Mouse (Mus musculus) v-Abl transformed pro-B cells (cell line): Measurements from ENCODE around the gene Eif3a.

Source experiments
- in situ Hi-C, 2 experiments: fragments of 400-800 bp; cut with MboI; formaldehyde crosslinking; loops; one replicate each; pipeline ENCODE4 v1.15.1; 2025; ENCODE audit not compliant: unreplicated experiment in 2 of 2

Eif3a gene

GRCm38 (mm10) chr19:60790551-60791161 is at the start of gene Eif3a:
Gene Eif3a (minus strand): TSS chr19:60790658.
- in situ Hi-C loops = no loop called here

- in situ Hi-C loops = loop anchor here (5.0 kb wide), 1 partner anchor 250 kb away; no protein-coding TSS in a partner anchor
Observed at GRCm38 (mm10) chr19:60837747-60838146, 47.3 kb upstream of the Eif3a start.

- in situ Hi-C loops = no loop called here
Observed at GRCm38 (mm10) chr19:60818677-60819076, 28.2 kb upstream of the Eif3a start.

- in situ Hi-C loops = no loop called here
Observed at GRCm38 (mm10) chr19:60813133-60813532, 22.7 kb upstream of the Eif3a start.

- in situ Hi-C loops = no loop called here
Observed at GRCm38 (mm10) chr19:60812036-60812389, 21.6 kb upstream of the Eif3a start.

GRCm38 (mm10) chr19:60811098-60812035 is 20.9 kb upstream of the Eif3a start, which contains the start of gene Fam45a:
Gene Fam45a (plus strand): TSS chr19:60811585.
- in situ Hi-C loops = no loop called here

GRCm38 (mm10) chr19:60809927-60810326 is 19.5 kb upstream of the Eif3a start:
- in situ Hi-C loops = no loop called here

- in situ Hi-C loops = no loop called here
Observed at GRCm38 (mm10) chr19:60804903-60805302, 14.4 kb upstream of the Eif3a start.

GRCm38 (mm10) chr19:60799867-60800569 is 9.6 kb upstream of the Eif3a start:
- in situ Hi-C loops = no loop called here

GRCm38 (mm10) chr19:60797415-60797814 is 7.0 kb upstream of the Eif3a start:
- in situ Hi-C loops = no loop called here

- in situ Hi-C loops = no loop called here
Observed at GRCm38 (mm10) chr19:60795244-60795643, 4.8 kb upstream of the Eif3a start.

- in situ Hi-C loops = no loop called here
Observed at GRCm38 (mm10) chr19:60793170-60793707, 2.8 kb upstream of the Eif3a start.

- in situ Hi-C loops = no loop called here
Observed at GRCm38 (mm10) chr19:60791164-60791563, 706 bp upstream of the Eif3a start.

- in situ Hi-C loops = no loop called here
Observed at GRCm38 (mm10) chr19:60789919-60790506, 445 bp downstream of the Eif3a start.

GRCm38 (mm10) chr19:60789452-60789851 is 1.0 kb downstream of the Eif3a start:
- in situ Hi-C loops = no loop called here

- in situ Hi-C loops = no loop called here
Observed at GRCm38 (mm10) chr19:60788214-60788960, 2.1 kb downstream of the Eif3a start.

- in situ Hi-C loops = no loop called here
Observed at GRCm38 (mm10) chr19:60787465-60788150, 2.9 kb downstream of the Eif3a start.

- in situ Hi-C loops = no loop called here
Observed at GRCm38 (mm10) chr19:60784712-60785111, 5.7 kb downstream of the Eif3a start.

GRCm38 (mm10) chr19:60782034-60782433 is 8.4 kb downstream of the Eif3a start:
- in situ Hi-C loops = no loop called here
